Mouse (Mus musculus): ENCODE data around the gene Trio.

Gene Trio

DNA sequence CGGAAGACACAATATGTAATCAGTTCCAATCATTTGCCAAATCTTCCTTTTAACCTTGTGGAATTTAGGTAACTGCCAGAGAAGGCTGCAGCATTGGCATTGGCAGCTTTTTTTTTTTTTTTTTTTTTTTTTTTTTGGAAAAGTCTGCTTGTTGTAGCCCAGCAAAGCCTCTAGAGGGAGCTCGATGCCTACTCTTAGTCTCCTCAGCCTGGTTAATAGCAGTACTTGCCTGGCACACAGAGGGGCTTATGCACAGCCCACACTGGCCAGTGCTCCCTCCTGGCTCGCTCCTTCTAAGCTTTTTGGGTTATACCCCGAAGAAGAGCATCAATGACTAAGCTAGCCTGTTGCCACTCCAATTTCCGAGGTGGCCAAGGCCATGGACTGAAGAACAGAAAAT is 106.1 kb downstream of the Trio start:
- peak; percentile 58 to 69 for DNase-seq

DNA sequence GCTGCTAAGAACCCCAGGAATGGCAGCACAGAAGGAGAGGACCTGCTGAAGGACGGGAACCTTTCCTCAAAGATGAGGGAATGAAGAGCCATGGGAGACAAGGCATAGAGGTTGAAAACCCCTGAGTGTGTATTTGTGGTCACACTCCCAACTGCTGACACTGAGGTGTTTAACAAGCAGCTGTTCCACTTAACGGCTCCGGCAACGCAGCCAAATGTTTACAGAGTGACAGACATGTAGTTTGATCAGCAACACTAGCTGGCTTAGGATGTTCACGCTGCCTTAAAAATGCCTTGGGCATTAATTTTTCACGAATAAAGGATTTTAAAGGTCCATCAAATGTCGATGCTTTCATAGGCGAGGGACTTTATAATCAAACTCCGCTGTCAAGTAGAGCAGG is 106.8 kb downstream of the Trio start:
- no peak for DNase-seq

DNA sequence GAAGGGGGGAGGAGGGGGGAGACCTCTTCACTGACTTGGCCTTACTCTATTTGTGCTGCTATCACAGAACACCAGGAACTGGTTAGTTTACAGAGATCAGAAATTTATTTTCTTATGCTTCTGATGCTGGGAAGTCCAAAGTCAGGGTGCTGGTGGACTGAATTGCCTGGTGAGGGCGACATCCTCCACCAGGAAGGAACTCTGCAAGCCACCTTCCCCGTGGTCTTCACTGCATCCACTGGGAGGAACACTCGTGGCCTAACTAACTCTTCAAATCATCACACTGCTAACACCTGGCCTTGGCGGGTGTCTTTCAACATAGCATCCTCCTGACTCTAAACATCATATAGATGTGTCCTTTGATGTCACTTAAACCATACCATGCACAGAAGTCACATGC is 109.4 kb downstream of the Trio start:
- no peak for DNase-seq

DNA sequence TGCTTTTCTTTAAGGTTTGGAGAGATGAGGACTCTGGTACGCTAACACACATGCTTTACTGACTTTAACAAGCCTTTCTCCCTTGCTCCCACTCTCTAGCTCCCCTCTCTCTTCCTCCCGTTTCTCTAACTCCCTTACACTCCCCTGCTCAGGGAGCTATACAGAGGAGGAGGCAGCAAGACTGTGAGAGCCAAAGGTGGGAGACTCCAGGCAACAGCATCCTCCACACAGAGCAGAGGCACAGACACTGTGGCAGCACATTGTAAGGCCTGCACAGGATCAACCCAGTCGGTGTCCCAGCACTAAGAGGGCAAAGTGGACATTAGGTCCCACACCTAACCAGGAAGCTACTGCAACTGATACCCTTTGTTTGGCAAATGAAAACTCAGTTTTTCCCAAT is 112.6 kb downstream of the Trio start:
- no peak for DNase-seq

DNA sequence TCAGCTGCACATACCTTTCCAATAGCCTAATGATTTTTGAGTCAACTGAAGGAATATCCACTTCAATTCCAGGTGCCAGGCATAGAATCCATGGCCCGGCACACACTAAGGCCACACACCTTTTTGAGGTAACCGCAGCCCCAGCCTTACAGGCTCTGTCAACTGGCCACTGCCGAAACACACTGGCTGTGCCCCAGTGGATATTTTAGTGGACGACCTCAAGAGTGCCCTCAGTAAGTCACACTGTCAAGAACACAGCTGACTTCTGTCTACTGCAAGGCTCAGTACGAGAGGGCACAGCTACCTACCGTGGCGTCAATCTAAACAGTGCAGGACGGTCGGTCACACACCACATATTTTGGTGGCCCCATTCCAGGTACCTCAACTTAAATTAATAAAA is 114.5 kb downstream of the Trio start:
- DNase-seq: no peak

DNA sequence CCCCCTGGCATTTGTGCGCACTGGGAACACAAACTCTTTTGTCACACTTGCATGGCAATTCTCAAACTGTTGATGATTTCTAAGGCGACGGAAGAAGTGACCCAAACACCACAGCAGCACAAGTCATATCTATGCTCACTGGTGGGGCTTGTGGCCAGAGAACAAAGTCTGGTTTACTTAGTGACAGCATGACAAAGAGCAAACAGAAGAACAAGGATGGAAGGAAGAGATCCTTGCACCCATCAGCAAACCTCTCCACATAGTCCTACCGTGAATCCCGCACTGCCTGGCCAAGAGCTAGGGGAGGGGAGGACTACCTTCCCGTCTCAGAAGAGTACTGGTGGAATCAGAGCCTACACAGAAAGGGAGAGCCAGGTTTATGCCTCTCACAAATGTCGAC is 115.5 kb downstream of the Trio start:
- DNase-seq: no peak

DNA sequence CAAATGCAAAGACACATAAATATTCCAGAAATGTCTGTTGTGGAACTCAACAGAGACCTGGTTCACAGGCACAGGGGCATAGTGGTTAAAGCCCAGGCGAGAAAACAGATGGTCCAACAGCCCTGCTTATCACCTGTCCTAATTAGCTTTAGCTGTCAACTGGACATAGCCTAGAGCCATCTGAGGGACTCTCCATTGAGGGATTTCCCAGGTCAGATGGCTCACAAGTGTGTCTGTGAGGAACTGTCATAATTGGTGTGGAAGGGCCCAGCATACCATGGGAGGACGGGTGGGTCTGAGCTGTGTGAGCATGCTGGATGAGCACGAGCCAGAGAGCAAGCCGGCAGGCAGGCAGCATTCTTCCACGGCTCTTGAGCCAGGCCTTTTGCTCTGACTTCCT is 118.0 kb downstream of the Trio start:
- peak; percentile 54 to 67 for DNase-seq

DNA sequence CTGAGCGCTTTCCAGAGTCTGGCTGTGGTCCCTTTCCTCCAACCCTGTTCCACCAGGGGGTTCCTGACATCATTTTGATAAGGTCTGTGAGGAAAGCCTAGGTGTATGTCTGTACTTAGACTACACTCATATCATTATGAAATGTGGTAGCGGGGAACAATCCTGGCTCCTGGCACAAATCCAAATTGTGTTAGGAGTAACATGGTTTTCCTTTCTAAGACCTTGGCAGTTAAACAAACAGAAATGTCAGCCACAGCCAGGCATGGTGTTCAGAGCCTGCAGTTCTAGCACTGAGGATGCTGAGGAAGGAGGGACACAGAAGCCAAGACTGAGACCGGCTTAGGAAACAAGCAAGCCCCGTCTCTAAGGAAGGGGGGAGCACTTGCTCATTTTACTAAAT is 119.2 kb downstream of the Trio start:
- no peak for DNase-seq

DNA sequence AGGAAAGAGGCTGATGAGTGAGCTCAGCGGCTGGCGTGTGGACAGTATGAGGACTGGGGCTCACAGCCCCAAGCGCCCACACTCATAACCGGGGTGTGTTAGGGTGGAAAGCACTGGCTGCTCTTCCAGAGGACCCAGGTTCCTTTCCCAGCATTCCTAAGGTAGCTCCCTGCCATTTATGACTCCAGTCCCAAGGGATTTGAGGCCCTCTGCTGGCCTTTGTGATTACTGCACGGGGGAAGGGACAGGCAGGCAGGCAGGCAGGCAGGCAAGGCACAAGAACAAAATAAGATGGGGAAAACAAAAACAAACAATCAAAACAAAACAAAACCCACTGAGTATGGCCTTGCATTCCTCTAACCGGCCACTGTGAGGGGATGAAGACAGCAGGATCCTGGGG is 120.3 kb downstream of the Trio start:
- peak; percentile 62 to 67 for DNase-seq

DNA sequence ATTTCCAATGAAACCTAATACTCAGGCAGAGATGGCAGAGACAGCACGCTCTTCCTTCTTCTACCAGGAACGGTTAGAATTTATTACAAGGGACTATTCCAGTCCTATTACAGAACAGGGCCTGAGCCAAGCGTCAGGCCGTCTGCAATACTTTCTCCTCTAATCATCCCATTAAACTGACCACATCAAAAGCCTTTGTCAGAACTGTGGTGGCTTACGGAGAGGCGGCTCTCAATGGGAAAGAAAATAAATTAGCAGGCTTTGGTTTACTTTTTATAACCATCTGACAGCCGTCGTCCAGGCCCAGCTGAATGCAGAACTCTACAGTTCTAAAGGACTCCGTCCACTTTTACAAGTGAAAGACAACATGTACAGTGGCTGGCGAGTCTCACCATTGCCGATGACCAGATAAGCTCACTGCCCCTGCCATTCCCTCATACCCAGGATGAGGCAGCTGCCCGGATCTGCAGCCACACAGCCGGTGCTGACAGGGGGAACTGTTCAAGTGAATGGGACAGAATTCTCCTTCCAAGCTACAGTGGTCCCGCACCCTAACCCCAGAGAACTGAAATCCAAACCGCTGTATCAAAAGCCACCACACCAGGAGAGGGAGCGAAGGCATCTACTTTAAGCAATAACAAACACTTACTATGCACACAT is 121.2 kb downstream of the Trio start:
- no peak for DNase-seq

DNA sequence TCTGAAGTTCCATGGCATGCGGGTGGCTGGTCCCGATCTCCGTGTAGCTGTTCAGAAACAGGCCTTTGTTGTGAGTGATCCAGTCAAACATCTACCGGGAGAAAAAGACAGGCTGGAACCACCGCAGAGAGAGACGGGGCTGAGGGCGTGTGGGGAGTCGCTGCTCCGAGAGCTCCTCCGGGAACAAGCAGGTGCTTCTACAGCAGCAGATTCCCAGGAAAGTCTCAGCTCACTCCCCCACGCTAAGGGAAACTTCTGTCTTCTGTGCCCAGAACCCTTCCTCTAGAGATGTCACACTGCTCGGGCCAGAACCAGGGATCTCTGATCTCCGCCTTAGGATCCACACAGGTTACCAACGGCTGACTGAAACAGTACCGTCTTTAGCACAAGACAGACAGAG is 124.4 kb downstream of the Trio start:
- no peak for DNase-seq

DNA sequence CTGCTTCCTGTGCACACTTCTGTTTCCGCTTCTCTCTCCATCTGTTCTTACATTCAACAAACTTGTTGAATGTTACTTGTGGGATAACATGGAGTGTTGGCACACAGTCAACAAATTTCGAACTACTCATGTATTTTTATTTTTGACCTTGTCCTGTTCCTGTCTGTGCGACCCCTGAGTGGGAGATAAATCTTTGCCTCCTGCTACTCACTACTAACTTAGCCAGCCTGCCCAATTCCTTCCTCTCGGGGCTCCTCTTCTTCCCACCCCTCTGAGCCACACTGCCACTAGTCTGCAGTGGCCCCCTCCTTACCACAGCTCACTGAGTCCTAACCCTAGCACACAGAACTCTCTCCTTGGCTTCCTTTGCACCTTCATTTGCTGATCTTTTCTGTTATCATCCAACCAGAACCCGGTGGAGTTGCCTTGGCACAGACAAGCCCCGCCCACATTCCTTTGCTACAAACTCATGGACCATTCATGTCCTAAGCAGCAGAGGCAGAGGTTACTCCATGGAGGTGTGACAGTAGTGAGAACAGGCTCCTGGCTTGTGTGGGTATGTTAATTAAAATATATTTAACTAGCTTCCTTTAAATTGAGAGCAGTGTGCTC is 126.7 kb downstream of the Trio start:
- DNase-seq: no peak

DNA sequence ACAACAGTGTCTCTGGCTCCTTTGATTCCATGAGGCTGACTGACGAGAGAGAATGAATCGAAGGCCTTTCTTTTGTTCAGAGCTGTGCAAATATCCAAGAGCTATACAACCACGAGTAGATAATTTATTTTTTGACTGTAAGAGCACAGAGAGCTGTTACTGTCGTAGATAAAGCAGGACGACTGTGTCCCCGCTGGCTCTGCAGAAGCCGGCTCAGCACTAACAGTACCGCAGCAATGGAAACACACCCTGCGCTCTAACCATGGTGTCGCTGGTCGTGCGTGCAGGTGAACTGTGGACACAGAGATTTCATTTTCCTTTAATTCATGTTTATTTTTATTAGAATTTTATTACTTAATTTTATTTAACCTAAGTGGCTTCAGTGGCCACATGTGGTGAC is 131.5 kb downstream of the Trio start:
- DNase-seq: no peak

DNA sequence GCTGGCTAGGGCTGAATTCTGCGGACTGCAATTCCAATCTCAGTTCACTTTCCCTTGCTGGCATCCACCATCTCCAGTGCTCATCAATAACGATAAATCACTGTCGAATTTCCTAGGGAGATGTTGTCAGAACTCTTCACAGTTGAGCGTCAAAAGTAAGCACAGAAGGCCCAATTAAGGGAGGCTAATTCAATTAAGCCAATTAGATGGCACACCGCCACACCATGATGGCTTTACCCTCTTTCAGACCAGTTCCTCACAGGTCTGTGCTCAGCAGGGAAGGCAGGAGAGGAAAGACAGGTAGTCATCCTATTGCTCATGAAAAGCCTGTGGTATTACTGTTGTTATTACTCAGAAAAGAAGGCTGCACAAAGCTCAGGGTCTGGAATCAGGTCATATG is 133.6 kb downstream of the Trio start:
- peak in 1 of 2 experiments; percentile 43 for DNase-seq

DNA sequence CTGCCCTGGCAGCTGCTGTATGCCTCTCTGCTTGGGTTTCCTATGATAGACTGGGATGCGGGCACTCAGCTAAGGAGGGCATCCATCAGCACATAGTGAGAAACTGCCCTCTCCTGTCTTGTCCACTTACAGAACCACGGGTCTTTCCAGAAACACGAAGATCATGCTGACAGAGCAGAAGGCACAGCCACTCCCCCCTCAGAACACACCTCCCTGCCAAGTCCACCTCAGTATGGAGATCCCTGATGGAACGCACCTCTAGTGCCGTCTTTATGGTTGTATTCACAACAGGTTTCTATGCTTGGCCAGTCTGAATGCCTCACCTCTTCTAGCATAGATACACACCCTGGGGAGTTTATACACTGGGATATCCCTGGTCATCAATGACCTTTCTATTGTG is 135.0 kb downstream of the Trio start:
- peak in 1 of 2 experiments; percentile 20 for DNase-seq

DNA sequence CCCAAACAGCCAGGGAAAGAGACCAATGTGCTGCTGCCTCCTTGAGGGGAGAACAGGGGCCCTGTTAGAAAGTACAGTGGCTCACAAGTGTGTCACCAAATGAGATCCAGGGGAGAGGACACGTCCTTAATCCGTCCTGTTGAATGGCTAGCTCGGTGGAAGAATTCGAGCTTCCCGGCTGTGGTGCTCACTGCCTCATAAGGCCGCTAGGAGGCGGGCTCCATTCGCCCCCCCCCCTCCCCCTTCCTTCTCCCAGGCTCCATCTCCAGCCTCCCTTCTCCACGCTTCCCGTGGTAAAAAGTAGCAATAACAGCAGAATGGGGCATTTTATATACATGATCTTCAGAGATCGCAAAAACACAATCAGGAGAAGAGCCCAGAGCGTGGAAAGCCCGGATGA is 137.5 kb downstream of the Trio start:
- no peak for DNase-seq

DNA sequence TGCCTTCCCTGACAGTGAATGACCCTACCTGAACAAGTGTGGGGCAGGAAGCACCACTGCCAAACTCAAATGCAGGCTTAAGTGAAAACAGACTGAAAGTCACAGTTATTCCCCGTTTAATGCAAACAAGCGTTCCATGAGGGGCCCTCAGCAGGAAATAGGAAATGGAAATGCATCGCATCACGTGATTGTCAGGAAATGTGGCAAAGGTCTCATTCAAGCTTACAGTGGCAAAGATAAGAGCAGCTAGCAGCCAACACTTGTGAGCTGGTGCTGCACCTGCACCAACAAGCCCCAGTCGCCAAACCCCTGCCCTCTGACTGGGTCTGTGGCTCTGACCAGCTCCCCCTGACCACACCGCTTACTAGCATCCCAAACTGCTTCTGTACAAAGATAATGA is 138.7 kb downstream of the Trio start:
- DNase-seq: no peak

DNA sequence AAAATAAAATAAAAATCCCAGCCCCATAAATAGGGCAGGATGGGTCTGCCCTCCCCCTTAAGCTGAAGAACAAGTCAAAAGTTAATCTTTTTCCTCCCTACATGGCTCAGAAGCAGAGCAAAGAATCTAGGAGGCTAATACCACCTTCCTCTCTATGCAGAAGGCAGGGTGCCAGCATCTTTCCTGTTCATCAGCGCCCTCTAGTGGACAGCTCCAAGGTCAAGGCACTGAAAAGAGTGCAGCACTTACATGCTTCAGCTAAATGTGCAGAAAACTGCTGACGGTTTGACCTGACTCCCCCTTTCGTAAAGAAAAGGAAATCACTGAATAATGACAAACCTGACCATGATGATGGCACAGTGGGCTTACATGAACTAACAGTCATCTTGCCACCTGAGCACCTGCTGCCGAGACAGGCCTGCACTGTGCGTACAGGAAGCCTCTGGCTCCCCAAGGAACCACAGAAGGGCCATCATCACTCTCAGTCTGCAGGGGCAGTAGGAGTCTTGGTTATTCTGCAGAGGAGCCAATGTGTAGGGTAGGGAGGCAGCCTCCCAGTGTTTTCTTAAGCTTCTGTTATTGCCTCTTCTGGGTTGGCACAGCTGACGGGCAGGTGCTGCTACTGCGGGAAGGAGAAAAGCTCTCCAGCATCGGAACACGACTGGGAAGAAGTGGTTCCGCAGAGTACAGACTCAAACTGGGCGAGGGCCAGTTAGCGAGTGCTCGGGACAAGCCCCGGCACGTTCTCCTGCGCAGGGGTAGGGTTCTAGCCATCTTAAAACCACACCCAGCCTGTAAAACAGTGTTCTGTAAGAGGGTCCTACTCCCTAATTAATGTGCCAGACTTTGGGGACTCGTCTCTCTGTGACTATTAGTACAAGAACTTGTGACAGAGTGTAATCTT is 141.0 kb downstream of the Trio start:
- peak; percentile 83 to 85 for DNase-seq

DNA sequence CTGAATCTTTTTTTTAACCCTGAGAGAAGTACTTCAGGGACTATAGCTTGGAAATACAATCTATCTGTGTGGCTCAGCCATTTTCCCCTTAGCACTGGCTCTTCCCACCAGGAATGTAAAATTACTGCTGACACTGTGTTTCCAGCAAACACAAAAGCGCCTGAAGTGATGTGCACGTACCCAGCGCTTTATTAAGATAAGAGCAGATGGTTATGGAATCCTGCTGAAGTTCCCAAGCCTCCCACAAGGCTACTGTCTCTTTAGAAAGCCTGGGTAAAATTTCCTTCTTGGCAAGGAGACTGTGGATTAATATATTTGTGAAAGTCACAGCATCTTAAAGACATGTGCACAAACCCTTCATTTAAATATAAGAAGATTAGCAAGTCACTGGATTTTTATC is 141.8 kb downstream of the Trio start:
- no peak for DNase-seq

DNA sequence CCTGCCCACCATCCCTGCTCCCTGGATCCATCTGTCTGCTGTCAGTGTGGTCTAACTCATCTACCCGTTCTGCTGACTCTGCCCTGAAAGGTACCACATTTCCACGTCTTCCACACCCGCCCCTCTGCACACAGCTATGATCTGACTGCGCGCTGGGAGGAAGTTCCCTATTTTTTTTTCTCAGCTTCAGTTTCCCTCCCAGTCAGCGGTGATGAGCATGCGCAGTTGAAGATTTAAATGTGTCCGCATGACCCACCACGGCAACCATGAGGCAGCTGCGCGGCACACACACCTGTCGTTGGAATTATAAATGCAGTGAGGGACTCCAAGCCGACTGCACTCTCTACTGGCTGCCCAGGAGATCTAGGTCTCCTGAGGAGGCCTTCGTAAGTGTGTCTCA is 142.8 kb downstream of the Trio start:
- DNase-seq: no peak

DNA sequence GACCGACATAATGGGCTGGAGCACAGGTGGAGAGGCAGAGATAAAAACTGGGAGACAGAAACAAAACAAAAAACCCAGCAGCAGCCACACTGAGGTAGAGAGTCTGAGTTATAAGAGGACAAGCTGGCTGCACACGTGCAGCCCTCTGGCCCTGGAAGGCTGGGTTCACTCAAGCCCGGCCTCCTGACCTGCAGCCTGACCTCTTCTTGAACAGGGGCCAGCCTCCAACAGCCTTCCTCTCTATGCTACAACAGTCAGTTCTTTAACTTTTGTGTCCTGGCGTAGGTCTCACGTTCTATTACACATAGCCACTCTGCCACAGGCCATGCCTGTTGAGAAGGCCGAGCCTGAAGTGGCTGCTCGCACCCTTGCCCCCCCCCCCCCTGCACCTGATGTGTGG is 147.8 kb downstream of the Trio start:
- no peak for DNase-seq

DNA sequence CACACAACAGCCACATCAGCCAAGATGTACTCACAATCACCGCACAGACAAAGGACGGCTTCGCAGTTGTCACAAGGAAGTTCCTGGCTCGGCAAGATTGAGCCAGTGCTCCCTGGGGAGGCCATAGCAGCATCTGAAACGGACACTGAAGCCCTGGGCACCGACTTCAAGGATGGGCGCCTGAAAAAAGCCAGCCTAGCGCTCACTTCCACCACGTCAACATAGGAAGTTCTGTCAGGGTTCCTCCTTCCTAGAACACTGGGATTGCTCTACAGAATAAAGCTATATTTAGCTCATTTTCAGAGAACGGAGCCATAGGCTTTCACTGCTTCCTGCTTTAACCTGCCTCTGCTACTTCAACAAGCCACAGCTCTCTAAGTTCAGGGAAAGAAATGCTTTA is 149.3 kb downstream of the Trio start:
- no peak for DNase-seq

DNA sequence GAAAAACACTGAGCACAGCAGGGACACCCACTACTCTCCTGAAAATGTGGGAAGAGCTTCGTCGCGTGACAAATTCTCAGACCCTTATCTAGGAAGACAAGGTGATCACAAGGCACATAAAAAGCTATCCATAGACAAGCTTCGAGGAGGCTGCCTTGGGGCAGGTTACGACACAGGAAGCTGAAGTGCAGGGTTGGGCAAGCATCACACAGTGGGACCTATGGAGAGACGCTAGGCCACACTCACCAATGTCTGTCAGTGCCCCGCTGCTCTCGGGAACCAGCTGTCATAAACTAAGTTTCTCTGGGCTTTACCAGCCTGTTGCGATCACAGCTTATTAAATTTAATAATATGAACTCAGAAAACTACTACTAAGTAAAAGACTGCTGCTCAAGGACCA is 149.9 kb downstream of the Trio start:
- DNase-seq: no peak

DNA sequence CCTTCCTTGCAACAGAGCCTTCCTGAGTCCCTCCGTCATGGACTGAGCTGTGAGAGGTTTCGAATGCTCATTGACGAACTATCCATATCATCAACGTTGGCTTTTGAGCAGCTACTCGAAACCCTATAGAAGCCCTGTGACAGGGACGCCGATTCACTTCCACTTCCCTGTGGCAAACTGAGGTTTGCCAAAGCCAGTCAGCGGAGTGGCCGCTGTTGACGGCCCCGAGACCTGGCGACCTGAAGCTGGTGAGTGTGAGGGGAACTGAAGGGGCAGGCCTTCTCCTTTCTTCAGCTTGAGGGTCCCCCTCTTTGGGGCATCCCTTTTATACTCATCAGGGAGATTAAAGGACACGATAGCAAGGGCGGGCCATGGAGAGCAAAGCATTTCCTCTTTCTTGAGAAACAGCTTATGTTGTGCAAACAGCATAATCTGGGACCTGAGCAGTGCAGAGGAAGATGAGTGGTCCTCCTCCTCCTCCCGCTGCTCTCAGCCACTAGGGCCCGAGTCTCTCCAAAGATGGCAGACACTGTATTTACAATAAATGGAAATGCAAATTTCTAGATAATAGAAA is 151.8 kb downstream of the Trio start:
- no peak for DNase-seq

All from cerebellum, adult 18-20 months (tissue).